Mouse (Mus musculus) skeletal muscle tissue, adult 2 months (tissue): ENCODE results near the gene Arhgdig.
"Not testable (repeated sequence)": the region's sequence is repeated elsewhere in the genome, so short reads cannot be mapped to it uniquely, and the experiment has no call there.

ENCODE experiments used
- DNase-seq: peaks from one replicate; pipeline ENCODE4 v3.0.0-alpha.2; 2012; ENCODE audit warnings: low read depth, low spot score

Gene Arhgdig

GRCm38 (mm10) chr17:26204766-26205165 is 2.8 kb downstream of the Arhgdig start:
- DNase-seq = no peak

- no peak for DNase-seq
Measured at GRCm38 (mm10) chr17:26203321-26203811, 4.2 kb downstream of the Arhgdig start.

GRCm38 (mm10) chr17:26202737-26203136 is 4.8 kb downstream of the Arhgdig start, which contains the start of gene Rgs11:
Rgs11 (plus strand) TSS chr17:26202951.
- no peak for DNase-seq

- no peak for DNase-seq
Measured at GRCm38 (mm10) chr17:26201998-26202397, 5.6 kb downstream of the Arhgdig start.

- no peak for DNase-seq
Measured at GRCm38 (mm10) chr17:26200831-26201705, 6.5 kb downstream of the Arhgdig start.

- DNase-seq = no peak
Measured at GRCm38 (mm10) chr17:26198892-26199291, 8.7 kb downstream of the Arhgdig start, which contains the start of gene Pdia2. Pdia2 (minus strand) TSS chr17:26199087.

GRCm38 (mm10) chr17:26192481-26193190 is 14.9 kb downstream of the Arhgdig start:
- DNase-seq = no peak

GRCm38 (mm10) chr17:26191486-26191885 is 16.1 kb downstream of the Arhgdig start:
- not testable (repeated sequence) for DNase-seq

GRCm38 (mm10) chr17:26188091-26188805 is 19.3 kb downstream of the Arhgdig start:
- DNase-seq = no peak

GRCm38 (mm10) chr17:26187592-26187991 is 20.0 kb downstream of the Arhgdig start:
- no peak for DNase-seq

- DNase-seq = no peak
Measured at GRCm38 (mm10) chr17:26181179-26181578, 26.4 kb downstream of the Arhgdig start.

GRCm38 (mm10) chr17:26178611-26179010 is 29.0 kb downstream of the Arhgdig start:
- DNase-seq = no peak

- DNase-seq = not testable (repeated sequence)
Measured at GRCm38 (mm10) chr17:26175248-26175647, 32.3 kb downstream of the Arhgdig start.

GRCm38 (mm10) chr17:26168039-26168438 is 39.5 kb downstream of the Arhgdig start:
- DNase-seq = peak; percentile 56

GRCm38 (mm10) chr17:26162736-26163135 is 44.9 kb downstream of the Arhgdig start:
- DNase-seq = no peak

- peak; percentile 30 for DNase-seq
Measured at GRCm38 (mm10) chr17:26151886-26152630, 55.5 kb downstream of the Arhgdig start.
